Comparison of ENCODE assay signal across 10 mouse cellular contexts in genomic region chr17:49208315-49208820, GRCm38 (mm10).
DNase-seq lines count a peak whose midpoint lies in the region; ATAC-seq and TF ChIP-seq lines count a peak whose summit lies in the region.
"Had no signal": no experiment of that assay in that cellular context is flagged by ENCODE, and none has a peak within 500 bp of the region (broad histone marks: within the 10 kb centered on the region; RNA-seq: fewer than 3 reads in every experiment).

No protein-coding gene starts in this region.

- peaks cover 10% of the 10 kb centered on the region for H3K4me1 ChIP-seq in heart, embryonic 10.5 days
- no peaks in the 10 kb centered on the region for H3K4me1 ChIP-seq in heart, postnatal 0 days (ENCODE audit: control insufficient read depth, insufficient read depth)

- peak; percentile 29 for TF ChIP-seq CTCF in left cerebral cortex, adult 2 months (IDR thresholded peaks at IDR 0.05)
- TF ChIP-seq CTCF in heart, postnatal 0 days (IDR thresholded peaks at IDR 0.05; ENCODE audit: low read depth): 0 out of 2 replicates have a peak, but pooled peaks have one; percentile 9

- H3K9me3 ChIP-seq in heart, embryonic 10.5 days: no peaks in the 10 kb centered on the region
- no peaks in the 10 kb centered on the region for H3K9me3 ChIP-seq in heart, postnatal 0 days (replicated peaks; ENCODE audit: control insufficient read depth, low read length)
- H3K9me3 ChIP-seq: forebrain, embryonic 10.5 days had no signal

- H3K27ac ChIP-seq in heart, embryonic 10.5 days: no peak overlapping the region
- no peak overlapping the region for H3K27ac ChIP-seq in left cerebral cortex, adult 2 months
- H3K27ac ChIP-seq in heart, postnatal 0 days (ENCODE audit: low read depth): no peak overlapping the region
- H3K27ac ChIP-seq: forebrain, embryonic 10.5 days had no signal

- no peak for ATAC-seq in heart, postnatal 0 days (ENCODE audit: insufficient read depth, low read depth)

- TF ChIP-seq EP300 in heart, postnatal 0 days (IDR thresholded peaks at IDR 0.05; ENCODE audit: low read depth): no peak

- peak; percentile 21 to 46 for DNase-seq in heart, adult 18-20 months
- DNase-seq in heart, embryonic 10.5 days (ENCODE audit: low spot score): no peak
- no peak for DNase-seq in left cerebral cortex, adult 2 months (ENCODE audit: extremely low spot score in 1 of 2, low spot score in 2 of 2)
- DNase-seq in left cerebral cortex, postnatal 14 days (ENCODE audit: low spot score in 2 of 2): no peak
- peak; percentile 53 for DNase-seq in ES-CJ7 (ENCODE audit: low read depth, low spot score)
- no peak for DNase-seq in heart, postnatal 0 days (ENCODE audit: low spot score)
- DNase-seq in frontal cortex, postnatal 10 days (ENCODE audit: low spot score in 2 of 2): no peak
- DNase-seq in right cerebral cortex, postnatal 36 days (ENCODE audit: low spot score in 2 of 2): no peak
- DNase-seq: gastrocnemius, postnatal 25 days had no signal

- H3K36me3 ChIP-seq in heart, embryonic 10.5 days: no peaks in the 10 kb centered on the region
- no peaks in the 10 kb centered on the region for H3K36me3 ChIP-seq in heart, postnatal 0 days (replicated peaks; ENCODE audit: control insufficient read depth, insufficient read depth, low read length)
- H3K36me3 ChIP-seq: forebrain, embryonic 10.5 days had no signal

- H3K9ac ChIP-seq in heart, postnatal 0 days (replicated peaks; ENCODE audit: low read depth, low read length): no peak overlapping the region

- no peak overlapping the region for H3K4me3 ChIP-seq in heart, embryonic 10.5 days
- no peak overlapping the region for H3K4me3 ChIP-seq in left cerebral cortex, adult 2 months
- H3K4me3 ChIP-seq in heart, postnatal 0 days (ENCODE audit: low read depth, low read length): no peak overlapping the region
- H3K4me3 ChIP-seq: forebrain, embryonic 10.5 days had no signal

- intact Hi-C loops in left cerebral cortex, adult 2 months (cut with DNase I): no loop called here
- intact Hi-C loops in left cerebral cortex, postnatal 14 days (cut with DNase I): no loop called here

- H3K27me3 ChIP-seq in heart, embryonic 10.5 days (ENCODE audit: insufficient read depth, poor library complexity, severe bottlenecking): peaks cover 4% of the 10 kb centered on the region; the same call in 1 of the 2 replicates
- H3K27me3 ChIP-seq in heart, postnatal 0 days (ENCODE audit: control insufficient read depth, insufficient read depth, low read length): no peaks in the 10 kb centered on the region

- WGBS in heart, embryonic 10.5 days: 70% methylated on average over 10 of the region's 10 CpGs
- 59% methylated on average over 10 of the region's 10 CpGs for WGBS in heart, postnatal 0 days

- H3K4me2 ChIP-seq in heart, postnatal 0 days (ENCODE audit: low read depth, low read length): no peak overlapping the region

Comparison
In these comparisons a context has a peak if more than half of its experiments do, and no peak if none do; other contexts are left out.
1. DNase-seq: peak in heart, adult 18-20 months (2 of 2) and ES-CJ7 (single experiment); none in heart, embryonic 10.5 days (single experiment), left cerebral cortex, adult 2 months (0 of 2), left cerebral cortex, postnatal 14 days (0 of 2), heart, postnatal 0 days (single experiment), frontal cortex, postnatal 10 days (0 of 2) and right cerebral cortex, postnatal 36 days (0 of 2).